Mouse (Mus musculus) E14TG2a.4 (cell line): ENCODE measurements around the gene Npas3.

Experiments used
- CTCF ChIP-seq: conservative IDR thresholded peaks from 2 replicates; pipeline ENCODE4 v1.5.1; 2014; ENCODE audit warnings: low read length
- NANOG ChIP-seq: IDR thresholded peaks from 2 replicates; pipeline ENCODE4 v1.6.1; 2014; ENCODE audit warnings: borderline replicate concordance, low read length, mixed read lengths

- TF ChIP-seq CTCF: no peak
- no peak for TF ChIP-seq NANOG
Measured at GRCm38 (mm10) chr12:53694346-53694745, 445.9 kb downstream of the Npas3 start.
